Mouse (Mus musculus): ENCODE data around the gene Kmt2e.
A peak's percentile ranks its signal among the peaks of the same experiment; 100 is the strongest.

Gene Kmt2e

DNA sequence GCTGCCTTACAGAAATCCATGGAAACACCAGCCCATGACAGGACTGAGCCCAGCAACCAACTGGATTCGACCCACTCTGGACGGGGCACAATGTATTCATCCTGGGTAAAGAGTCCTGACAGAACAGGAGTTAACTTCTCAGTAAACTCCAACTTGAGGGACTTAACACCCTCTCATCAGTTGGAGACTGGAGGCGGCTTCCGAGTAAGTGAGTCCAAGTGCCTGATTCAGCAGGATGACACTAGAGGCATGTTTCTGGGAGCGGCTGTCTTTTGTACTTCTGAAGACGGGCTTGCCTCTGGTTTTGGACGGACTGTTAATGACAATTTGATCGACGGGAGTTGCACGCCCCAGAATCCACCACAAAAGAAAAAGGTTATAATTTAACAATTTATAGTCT is 63.7 kb downstream of the Kmt2e start:
- TF ChIP-seq GATA4 (IDR thresholded peaks at IDR 0.05; ENCODE audit: insufficient replicate concordance, low read length), result no peak

DNA sequence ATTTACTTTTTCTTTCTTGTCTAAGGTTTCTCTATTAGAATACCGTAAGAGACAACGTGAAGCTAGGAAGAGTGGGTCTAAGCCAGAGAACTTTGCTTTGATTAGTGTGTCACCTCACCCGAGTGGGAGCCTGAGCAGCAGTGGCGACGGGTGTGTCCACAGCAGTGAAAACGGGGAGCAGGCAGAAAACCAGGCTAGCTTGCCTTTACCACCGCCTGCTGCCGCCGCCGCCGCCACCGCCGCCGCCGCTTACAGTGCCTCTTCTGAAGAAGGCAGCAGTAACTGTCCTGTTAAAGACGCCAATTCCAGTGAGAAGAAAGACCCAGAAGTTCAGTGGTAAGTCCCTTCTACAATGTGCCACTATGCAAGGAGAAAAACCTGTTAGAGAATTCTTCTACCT is 65.0 kb downstream of the Kmt2e start:
- no peak for TF ChIP-seq GATA4 (IDR thresholded peaks at IDR 0.05; ENCODE audit: insufficient replicate concordance, low read length)

DNA sequence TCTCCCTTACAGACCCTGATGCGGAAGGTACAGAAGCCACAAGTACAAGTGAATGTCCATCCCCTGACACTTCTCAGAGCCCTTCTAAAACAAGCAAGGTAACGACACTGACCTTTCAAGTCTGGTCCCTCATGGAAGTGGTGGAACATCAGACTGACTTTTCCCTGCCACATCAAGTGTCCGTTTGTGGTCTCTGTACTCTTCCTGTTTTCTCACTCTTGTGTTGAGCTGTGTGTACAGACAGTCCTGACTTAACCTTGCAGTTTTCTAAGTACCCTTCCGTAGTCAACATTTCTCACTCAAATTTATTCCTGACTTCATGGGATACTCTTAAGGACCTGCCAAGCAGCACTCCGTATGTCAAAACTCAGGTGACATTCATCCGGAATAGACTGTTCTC is 66.5 kb downstream of the Kmt2e start:
- no peak for TF ChIP-seq GATA4 (IDR thresholded peaks at IDR 0.05; ENCODE audit: insufficient replicate concordance, low read length)

DNA sequence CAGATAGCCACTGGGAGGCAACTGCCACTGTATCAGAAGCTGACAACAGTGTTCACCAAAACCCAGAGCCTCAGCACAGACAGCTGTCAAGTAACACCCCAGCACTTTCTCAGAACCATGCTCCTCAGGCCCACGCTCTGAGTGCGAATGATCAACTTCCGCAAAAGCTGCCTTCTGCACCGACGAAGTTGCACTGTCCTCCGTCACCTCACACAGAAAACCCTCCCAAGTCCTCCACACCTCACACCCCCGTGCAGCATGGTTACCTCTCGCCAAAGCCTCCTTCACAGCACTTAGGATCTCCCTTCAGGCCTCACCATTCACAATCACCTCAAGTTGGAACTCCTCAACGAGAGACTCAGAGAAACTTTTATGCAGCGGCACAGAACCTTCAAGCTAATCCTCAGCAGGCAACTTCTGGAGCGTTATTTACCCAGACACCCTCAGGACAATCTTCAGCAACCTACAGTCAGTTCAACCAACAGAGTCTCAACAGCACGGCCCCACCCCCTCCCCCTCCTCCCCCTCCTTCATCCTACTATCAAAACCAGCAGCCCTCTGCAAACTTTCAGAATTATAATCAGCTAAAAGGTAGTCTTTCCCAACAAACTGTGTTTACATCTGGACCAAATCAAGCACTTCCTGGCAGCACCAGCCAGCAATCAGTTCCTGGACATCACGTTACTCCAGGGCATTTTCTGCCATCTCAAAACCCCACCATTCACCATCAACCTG is 67.5 kb downstream of the Kmt2e start:
- TF ChIP-seq GATA4 (IDR thresholded peaks at IDR 0.05; ENCODE audit: insufficient replicate concordance, low read length), result no peak

DNA sequence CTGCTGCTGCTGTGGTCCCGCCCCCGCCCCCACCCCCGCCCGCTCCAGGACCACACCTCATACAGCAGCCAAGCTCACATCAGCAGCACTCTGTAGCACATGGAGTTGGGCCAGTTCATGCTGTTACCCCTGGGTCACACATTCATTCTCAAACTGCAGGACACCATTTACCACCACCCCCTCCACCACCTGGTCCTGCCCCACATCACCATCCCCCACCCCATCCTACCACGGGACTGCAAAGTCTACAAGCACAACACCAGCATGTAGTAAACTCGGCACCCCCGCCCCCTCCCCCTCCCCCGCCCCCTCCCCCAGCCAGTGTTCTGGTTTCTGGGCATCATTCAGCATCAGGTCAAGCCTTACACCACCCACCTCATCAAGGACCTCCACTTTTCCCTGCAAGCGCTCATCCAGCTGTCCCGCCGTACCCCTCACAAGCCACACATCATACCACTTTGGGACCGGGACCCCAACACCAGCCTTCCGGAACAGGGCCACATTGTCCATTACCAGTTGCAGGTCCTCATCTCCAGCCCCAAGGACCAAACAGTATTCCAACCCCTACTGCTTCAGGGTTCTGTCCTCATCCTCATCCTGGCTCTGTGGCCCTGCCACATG is 68.2 kb downstream of the Kmt2e start:
- TF ChIP-seq GATA4 (IDR thresholded peaks at IDR 0.05; ENCODE audit: insufficient replicate concordance, low read length), result no peak

DNA sequence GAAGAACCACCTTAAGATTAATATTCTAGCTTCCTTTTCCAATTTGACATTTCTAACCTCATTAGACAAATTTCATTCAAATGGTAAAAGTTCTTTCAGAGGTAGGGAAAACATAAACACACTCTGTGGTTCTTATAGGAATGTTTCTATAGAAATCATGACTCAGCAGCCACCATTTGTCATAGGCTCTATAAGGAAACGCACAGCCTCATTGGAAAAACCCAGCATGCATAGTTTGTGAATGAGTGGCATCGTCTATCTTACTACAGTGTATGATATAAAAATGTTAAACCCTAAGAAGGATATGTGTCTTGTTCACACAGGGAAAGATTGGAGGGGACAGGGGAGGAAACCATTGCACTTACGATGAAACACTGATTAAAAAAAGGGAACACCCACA is 71.3 kb downstream of the Kmt2e start:
- no peak for TF ChIP-seq GATA4 (IDR thresholded peaks at IDR 0.05; ENCODE audit: insufficient replicate concordance, low read length)

DNA sequence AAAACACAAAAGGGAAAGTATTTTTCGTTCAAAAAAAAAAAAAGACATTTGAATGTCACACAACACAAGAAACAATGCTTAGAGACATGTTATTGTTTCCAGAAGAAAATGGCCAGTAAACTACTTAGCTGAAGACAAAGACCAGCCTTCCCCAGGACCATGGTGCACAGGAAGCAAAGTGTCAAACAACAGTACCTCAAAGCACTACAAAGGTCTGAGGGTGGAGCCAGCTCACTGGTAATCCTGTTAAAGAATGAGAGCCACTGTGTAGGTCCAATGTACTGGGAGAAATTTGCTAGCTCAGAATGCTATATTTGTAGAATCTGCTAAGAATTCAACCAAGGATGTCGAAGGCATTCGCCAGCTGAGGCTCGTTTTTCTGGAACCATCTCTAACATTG is 73.0 kb downstream of the Kmt2e start:
- no peak for TF ChIP-seq GATA4 (IDR thresholded peaks at IDR 0.05; ENCODE audit: insufficient replicate concordance, low read length)

DNA sequence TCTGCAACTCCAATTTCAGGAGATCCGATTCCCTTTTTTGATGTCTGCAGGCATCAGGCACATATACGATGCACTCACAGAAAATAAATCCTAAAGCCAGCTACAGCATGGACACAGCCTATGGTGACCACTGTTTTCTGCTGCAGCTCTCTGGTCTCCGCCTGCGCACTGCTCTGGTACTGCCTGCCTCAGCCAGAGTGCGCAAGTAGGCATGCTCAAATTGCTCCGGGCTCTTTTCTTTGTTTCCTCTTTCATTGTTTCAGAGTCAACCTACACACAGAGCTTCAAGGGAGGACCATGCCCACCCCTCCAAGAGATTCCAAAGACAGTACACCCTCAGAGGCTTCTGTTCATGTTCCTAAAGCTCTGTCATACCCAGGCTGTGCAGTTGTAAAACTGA is 74.4 kb downstream of the Kmt2e start:
- no peak for TF ChIP-seq GATA4 (IDR thresholded peaks at IDR 0.05; ENCODE audit: insufficient replicate concordance, low read length)

DNA sequence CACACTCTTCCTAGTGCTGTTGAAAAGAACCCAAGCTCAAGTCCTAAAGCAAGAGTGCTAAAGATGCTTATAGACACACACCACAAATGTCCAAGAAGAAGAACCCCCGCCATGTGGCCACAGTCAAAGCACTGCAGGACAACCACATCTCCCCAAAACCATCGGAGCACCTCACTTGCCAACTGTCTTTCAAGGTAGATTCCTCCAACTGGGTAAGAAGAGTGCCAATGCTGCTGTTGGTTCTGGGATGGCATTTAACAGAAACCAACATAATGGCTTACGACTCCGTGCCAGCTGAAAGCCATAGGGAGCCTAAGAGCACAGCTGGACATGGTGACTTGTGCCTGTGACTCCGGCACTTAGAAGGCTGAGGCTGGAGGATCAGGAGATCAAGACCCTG is 77.2 kb downstream of the Kmt2e start:
- no peak for TF ChIP-seq GATA4 (IDR thresholded peaks at IDR 0.05; ENCODE audit: insufficient replicate concordance, low read length)

DNA sequence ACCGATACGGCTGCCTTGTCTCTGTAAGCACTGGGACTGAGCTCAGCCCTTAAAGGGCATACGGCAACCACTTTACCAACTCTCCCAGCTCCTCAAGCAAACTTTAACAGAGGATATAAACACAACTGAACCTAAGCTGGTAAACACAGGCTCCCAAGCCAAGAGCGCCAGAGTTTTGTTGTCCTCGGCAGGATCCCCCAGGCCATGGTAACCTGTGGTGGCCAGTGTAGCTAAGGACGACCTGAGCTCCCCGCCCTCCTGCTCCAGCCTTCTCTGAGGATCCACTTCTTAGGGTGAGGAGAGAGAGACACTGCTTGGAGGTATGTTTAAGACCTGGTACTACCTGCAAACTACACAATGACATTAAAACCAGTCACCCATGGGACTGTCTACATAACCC is 78.3 kb downstream of the Kmt2e start:
- TF ChIP-seq GATA4 (IDR thresholded peaks at IDR 0.05; ENCODE audit: insufficient replicate concordance, low read length), result no peak

DNA sequence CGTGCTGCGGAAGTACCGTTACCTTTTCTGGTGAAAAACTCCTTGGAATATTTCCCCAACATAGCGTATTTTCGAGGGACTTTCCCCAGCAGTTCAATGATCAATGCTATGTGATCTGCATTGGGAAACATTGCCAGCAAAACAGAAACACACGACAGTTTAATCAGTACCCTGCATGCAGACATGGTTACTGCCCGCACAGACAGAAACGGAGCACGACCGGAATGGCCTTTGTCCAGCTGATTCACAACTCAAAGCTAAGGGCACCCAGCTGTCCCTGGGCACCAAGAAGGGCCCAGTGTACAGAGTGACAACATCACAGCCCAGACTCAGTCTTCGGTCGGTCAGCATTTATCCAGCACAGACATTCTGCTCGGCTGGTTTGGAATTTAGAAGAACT is 79.2 kb downstream of the Kmt2e start:
- no peak for TF ChIP-seq GATA4 (IDR thresholded peaks at IDR 0.05; ENCODE audit: insufficient replicate concordance, low read length)

DNA sequence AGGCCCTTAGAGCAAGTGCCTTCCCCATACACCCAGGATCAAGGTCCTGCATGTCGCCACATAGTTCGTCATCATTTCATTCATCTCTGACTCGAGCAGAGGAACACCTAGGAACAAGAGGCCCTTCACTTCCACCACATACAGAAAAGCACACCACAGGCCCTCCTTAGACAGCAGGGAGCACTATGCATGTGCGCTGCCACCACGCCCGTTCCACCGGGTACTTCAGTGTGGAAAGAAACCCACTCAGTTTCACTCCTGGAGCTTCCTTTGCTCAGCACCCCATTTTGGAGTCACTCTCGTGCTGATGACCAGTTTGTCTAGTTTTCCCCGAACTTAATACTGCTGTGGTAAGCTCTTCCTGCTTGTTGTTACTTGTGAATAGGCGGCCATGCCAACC is 80.8 kb downstream of the Kmt2e start:
- no peak for TF ChIP-seq GATA4 (IDR thresholded peaks at IDR 0.05; ENCODE audit: insufficient replicate concordance, low read length)

DNA sequence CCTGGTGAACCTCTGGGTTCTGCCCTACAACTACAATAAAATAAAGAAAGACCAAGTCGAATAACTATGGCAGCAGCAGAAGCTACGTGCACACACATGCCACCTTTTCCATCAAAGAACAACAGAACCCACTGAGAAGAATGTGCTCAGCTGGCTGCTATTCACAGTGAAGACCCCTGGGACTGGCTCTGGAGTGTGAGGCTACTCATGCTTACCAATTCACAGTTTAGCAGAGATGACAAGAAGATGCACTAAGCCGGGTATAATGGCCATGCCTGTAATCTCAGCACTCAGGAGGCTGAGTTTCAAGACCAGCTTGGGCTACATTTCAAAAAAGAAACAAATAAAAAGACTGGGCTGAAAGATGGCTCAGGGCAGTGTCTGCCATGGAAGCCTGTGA is 82.7 kb downstream of the Kmt2e start:
- TF ChIP-seq GATA4 (IDR thresholded peaks at IDR 0.05; ENCODE audit: insufficient replicate concordance, low read length), result no peak

DNA sequence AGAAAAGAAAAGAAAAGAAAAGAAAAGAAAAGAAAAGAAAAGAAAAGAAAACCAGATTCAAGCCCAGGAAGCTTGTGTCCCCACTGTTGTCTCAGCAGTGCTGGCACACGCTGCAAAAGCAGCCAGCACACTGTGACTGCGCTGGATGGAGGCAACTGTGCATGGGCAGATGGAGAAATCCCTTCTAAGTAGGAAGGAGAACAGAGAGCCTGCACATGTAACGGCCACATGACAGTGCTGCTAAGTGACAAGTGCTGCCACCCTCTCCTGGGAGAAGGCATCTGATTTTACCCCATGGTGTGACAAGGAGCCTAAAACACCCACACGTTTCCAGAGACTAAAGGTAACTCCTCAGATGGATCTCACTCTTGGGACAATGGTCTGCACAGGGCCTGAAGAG is 83.6 kb downstream of the Kmt2e start:
- TF ChIP-seq GATA4 (IDR thresholded peaks at IDR 0.05; ENCODE audit: insufficient replicate concordance, low read length), result no peak

DNA sequence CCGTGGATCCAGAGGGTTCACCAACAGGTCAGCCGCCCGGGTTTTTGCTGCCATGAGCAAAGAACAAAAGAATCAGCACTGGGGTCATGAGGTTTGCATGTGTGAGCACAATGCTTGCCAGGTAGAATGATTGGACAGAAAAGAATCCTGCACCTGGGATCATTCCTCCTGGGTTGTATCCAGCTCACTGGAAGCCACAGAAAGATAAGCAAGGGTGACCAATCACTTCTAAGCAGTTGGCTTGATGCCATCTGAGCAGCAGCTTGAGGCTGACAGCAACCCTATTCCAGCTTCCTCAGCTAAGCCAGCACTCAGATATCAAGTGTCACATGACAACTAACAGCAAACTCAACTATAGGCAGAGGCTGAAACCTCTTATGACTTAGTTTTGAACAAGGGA is 84.4 kb downstream of the Kmt2e start:
- peak; percentile 75; the same call in 1 of the 2 replicates for TF ChIP-seq GATA4 (IDR thresholded peaks at IDR 0.05; ENCODE audit: insufficient replicate concordance, low read length)

DNA sequence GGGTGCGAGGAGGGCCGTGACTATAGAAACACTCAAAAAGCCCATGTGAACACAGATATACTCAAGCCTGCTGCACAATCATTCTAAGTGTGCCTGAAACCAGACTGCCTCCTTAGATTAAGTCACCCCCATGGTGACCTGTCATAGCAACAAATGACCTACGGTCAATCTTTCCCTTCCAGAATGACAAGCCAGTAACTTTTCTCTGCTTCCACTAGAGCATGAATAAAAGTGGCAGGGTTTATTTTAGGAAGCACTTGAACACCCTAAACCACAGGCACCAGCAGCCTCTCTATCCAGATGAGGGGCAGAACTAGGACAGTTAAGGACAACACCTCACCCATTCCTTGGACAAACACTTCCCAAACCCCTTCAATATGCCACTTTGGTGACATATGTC is 85.4 kb downstream of the Kmt2e start:
- no peak for TF ChIP-seq GATA4 (IDR thresholded peaks at IDR 0.05; ENCODE audit: insufficient replicate concordance, low read length)

DNA sequence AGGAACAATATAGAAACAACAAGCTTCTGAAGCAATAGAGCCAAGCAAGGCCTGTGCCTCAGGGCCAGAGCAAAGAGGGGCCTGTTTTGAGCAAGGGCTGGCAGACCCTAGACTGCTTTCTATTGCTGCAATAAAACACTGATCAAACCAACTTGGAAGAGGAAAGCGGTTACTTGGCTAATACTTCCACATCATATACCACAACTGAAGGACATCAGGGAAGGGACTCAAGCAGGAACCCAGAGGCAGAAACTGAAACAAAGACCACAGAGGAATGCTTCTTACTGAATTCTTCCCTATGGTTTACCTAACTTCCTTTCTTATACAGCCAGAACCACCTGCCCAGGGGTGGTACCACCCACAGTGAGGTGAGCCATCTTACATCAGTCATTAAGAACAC is 87.4 kb downstream of the Kmt2e start:
- no peak for TF ChIP-seq GATA4 (IDR thresholded peaks at IDR 0.05; ENCODE audit: insufficient replicate concordance, low read length)

Data from liver, adult (tissue).